Mouse (Mus musculus) skeletal muscle tissue, postnatal 0 days (tissue): Measurements from ENCODE around the gene Olfr728. TPM values are rescaled to one million over a fixed set of nuclear protein-coding genes. Genes with fewer than 3 reads are reported as not detected.

Source experiments
- polyA plus RNA-seq: library from polyadenylated mRNA; unstranded; fragments of >200 nt; fragmentation: Nextera tagmentation; extraction: Ambion mirVana; gene quantifications from 2 replicates; pipeline ENCODE4 v1.2.1, GENCODE M21; 2015

Gene Olfr728
- not detected in 2 replicates for polyA plus RNA-seq

GRCm38 (mm10) chr14:50142580-50142979 lies at the start of gene Olfr728:
Gene Olfr728 (minus strand): TSS chr14:50142680.

GRCm38 (mm10) chr14:50188098-50188497 lies 45.6 kb upstream of the Olfr728 start, which contains the start of gene Olfr730:
Gene Olfr730 (minus strand): TSS chr14:50188198.

GRCm38 (mm10) chr14:50152810-50153209 lies 10.3 kb upstream of the Olfr728 start, which contains the start of gene Olfr729:
Gene Olfr729 (minus strand): TSS chr14:50152910.

GRCm38 (mm10) chr14:50122886-50123285 lies 19.6 kb downstream of the Olfr728 start, which contains the start of gene Olfr727:
Gene Olfr727 (plus strand): TSS chr14:50123186.

GRCm38 (mm10) chr14:50090853-50091252 lies 51.6 kb downstream of the Olfr728 start, which contains the start of gene Olfr726:
Gene Olfr726 (minus strand): TSS chr14:50090953.

Other genes with a start within 250 kb of the Olfr728 start
- gene Olfr722, start 240.7 kb downstream of the Olfr728 start, polyA plus RNA-seq = not detected in 2 replicates
- not detected in 2 replicates for gene Olfr723, start 210.9 kb downstream of the Olfr728 start, polyA plus RNA-seq
- gene Olfr724, start 179.4 kb downstream of the Olfr728 start, polyA plus RNA-seq = not detected in 2 replicates
- gene Olfr725, start 102.3 kb downstream of the Olfr728 start, polyA plus RNA-seq = not detected in 2 replicates
- gene Olfr726, start 51.7 kb downstream of the Olfr728 start, polyA plus RNA-seq = not detected in 2 replicates
- gene Olfr727, start 19.5 kb downstream of the Olfr728 start, polyA plus RNA-seq = not detected in 2 replicates
- not detected in 2 replicates for gene Olfr729, start 10.2 kb upstream of the Olfr728 start, polyA plus RNA-seq
- not detected in 2 replicates for gene Olfr730, start 45.5 kb upstream of the Olfr728 start, polyA plus RNA-seq
- not detected in 2 replicates for gene Olfr731, start 99.2 kb upstream of the Olfr728 start, polyA plus RNA-seq
- gene Olfr732, start 141.5 kb upstream of the Olfr728 start, polyA plus RNA-seq = not detected in 2 replicates
- gene Olfr733, start 158.8 kb upstream of the Olfr728 start, polyA plus RNA-seq = not detected in 2 replicates
- gene Olfr734, start 184.1 kb upstream of the Olfr728 start, polyA plus RNA-seq = not detected in 2 replicates
- gene Olfr735, start 206.2 kb upstream of the Olfr728 start, polyA plus RNA-seq = not detected in 2 replicates
- not detected in 2 replicates for gene Tlr11, start 215.2 kb upstream of the Olfr728 start, polyA plus RNA-seq
- not detected in 2 replicates for gene Olfr736, start 238.5 kb upstream of the Olfr728 start, polyA plus RNA-seq